Mouse (Mus musculus) layer of hippocampus, adult 9-10 months (tissue): Measurements from ENCODE around the gene Egf.

ENCODE experiments used
- DNase-seq: peaks from one replicate; pipeline ENCODE4 v3.0.0; 2022; ENCODE audit warnings: low spot score

The Egf gene

GRCm38 (mm10) chr3:129650931-129651330 is 104.2 kb downstream of the Egf start:
- DNase-seq: no peak

GRCm38 (mm10) chr3:129650293-129650612 is 104.9 kb downstream of the Egf start:
- no peak for DNase-seq

- peak; percentile 30 for DNase-seq
Observed at GRCm38 (mm10) chr3:129649586-129650292, 105.4 kb downstream of the Egf start.

GRCm38 (mm10) chr3:129648598-129648997 is 106.5 kb downstream of the Egf start:
- no peak for DNase-seq

- no peak for DNase-seq
Observed at GRCm38 (mm10) chr3:129647312-129647711, 107.8 kb downstream of the Egf start.

GRCm38 (mm10) chr3:129646781-129647180 is 108.3 kb downstream of the Egf start:
- no peak for DNase-seq

GRCm38 (mm10) chr3:129645409-129645808 is 109.7 kb downstream of the Egf start:
- no peak for DNase-seq

GRCm38 (mm10) chr3:129641621-129642020 is 113.5 kb downstream of the Egf start:
- no peak for DNase-seq

- no peak for DNase-seq
Observed at GRCm38 (mm10) chr3:129640211-129641000, 114.7 kb downstream of the Egf start.

GRCm38 (mm10) chr3:129639701-129640100 is 115.4 kb downstream of the Egf start:
- DNase-seq: no peak

- DNase-seq: no peak
Observed at GRCm38 (mm10) chr3:129637446-129637845, 117.7 kb downstream of the Egf start.

- no peak for DNase-seq
Observed at GRCm38 (mm10) chr3:129634260-129634901, 120.7 kb downstream of the Egf start.

- DNase-seq: no peak
Observed at GRCm38 (mm10) chr3:129633518-129633917, 121.6 kb downstream of the Egf start.

- DNase-seq: no peak
Observed at GRCm38 (mm10) chr3:129631857-129632256, 123.3 kb downstream of the Egf start.

GRCm38 (mm10) chr3:129631018-129631417 is 124.1 kb downstream of the Egf start:
- no peak for DNase-seq
